Mouse (Mus musculus) limb, embryonic 10.5 days (tissue): Measurements from ENCODE around the gene Camta1. TPM values are rescaled to one million over a fixed set of nuclear protein-coding genes. Genes with fewer than 3 reads are reported as not detected.
A peak's percentile ranks its signal among the peaks of the same experiment; 100 is the strongest.

Experiments used
- DNase-seq: peaks from one replicate; pipeline ENCODE4 v3.0.0-alpha.2; 2017; ENCODE audit warnings: low spot score
- H3K27ac ChIP-seq: fragments of 300-500 bp; sonication (generic); 2 replicates; pipeline ENCODE4 v1.5.1; 2016; ENCODE audit warnings: mild to moderate bottlenecking
- H3K27me3 ChIP-seq: fragments of 300-500 bp; sonication (generic); 2 replicates; pipeline ENCODE4 v1.6.1; 2016; ENCODE audit warnings: low read depth, mild to moderate bottlenecking; ENCODE audit not compliant: poor library complexity, severe bottlenecking
- H3K36me3 ChIP-seq: fragments of 300-500 bp; sonication (generic); 2 replicates; pipeline ENCODE4 v1.6.1; 2016; ENCODE audit warnings: mild to moderate bottlenecking, moderate library complexity
- H3K4me1 ChIP-seq: fragments of 300-500 bp; sonication (generic); 2 replicates; pipeline ENCODE4 v1.6.1; 2016
- H3K4me3 ChIP-seq: fragments of 300-500 bp; sonication (generic); 2 replicates; pipeline ENCODE4 v1.5.1; 2016; ENCODE audit warnings: mild to moderate bottlenecking, moderate library complexity
- H3K9me3 ChIP-seq: fragments of 300-500 bp; sonication (generic); replicated peaks from 2 replicates; pipeline ENCODE4 v1.6.1; 2016; ENCODE audit warnings: mild to moderate bottlenecking
- WGBS: fragments of 180-500 bp; shearing (Covaris S2); methylation state at CpG from one replicate; pipeline ENCODE4 v1.1.7; 2016; 5-methylcytosine and 5-hydroxymethylcytosine counted together
- polyA plus RNA-seq: library from polyadenylated mRNA; unstranded; fragments of >200 nt; fragmentation: Nextera tagmentation; extraction: Ambion mirVana; gene quantifications from 2 replicates; pipeline ENCODE4 v1.2.1, GENCODE M21; 2016

Camta1 gene
- polyA plus RNA-seq, 1 experiment from 2014 or later = 102 TPM

GRCm38 (mm10) chr4:151336413-151336812 is 525.3 kb downstream of the Camta1 start:
- 90% methylated on average over 13 of the region's 13 CpGs for WGBS
- DNase-seq = no peak
- H3K4me1 ChIP-seq = peaks cover 8% of the 10 kb centered on the region; the same call in 1 of the 2 replicates
- no peaks in the 10 kb centered on the region for H3K9me3 ChIP-seq
- no peak overlapping the region for H3K27ac ChIP-seq
- no peaks in the 10 kb centered on the region for H3K27me3 ChIP-seq
- no peaks in the 10 kb centered on the region for H3K36me3 ChIP-seq
- no peak overlapping the region for H3K4me3 ChIP-seq

- H3K9me3 ChIP-seq = no peaks in the 10 kb centered on the region
- no peak overlapping the region for H3K4me3 ChIP-seq
- H3K27ac ChIP-seq = no peak overlapping the region
- H3K27me3 ChIP-seq = no peaks in the 10 kb centered on the region
- no peaks in the 10 kb centered on the region for H3K36me3 ChIP-seq
- DNase-seq = peak; percentile 76
- WGBS = 43% methylated on average over 23 of the region's 23 CpGs
- peaks cover 8% of the 10 kb centered on the region; the same call in 1 of the 2 replicates for H3K4me1 ChIP-seq
Measured at GRCm38 (mm10) chr4:151334951-151335742, 526.5 kb downstream of the Camta1 start.

DNA sequence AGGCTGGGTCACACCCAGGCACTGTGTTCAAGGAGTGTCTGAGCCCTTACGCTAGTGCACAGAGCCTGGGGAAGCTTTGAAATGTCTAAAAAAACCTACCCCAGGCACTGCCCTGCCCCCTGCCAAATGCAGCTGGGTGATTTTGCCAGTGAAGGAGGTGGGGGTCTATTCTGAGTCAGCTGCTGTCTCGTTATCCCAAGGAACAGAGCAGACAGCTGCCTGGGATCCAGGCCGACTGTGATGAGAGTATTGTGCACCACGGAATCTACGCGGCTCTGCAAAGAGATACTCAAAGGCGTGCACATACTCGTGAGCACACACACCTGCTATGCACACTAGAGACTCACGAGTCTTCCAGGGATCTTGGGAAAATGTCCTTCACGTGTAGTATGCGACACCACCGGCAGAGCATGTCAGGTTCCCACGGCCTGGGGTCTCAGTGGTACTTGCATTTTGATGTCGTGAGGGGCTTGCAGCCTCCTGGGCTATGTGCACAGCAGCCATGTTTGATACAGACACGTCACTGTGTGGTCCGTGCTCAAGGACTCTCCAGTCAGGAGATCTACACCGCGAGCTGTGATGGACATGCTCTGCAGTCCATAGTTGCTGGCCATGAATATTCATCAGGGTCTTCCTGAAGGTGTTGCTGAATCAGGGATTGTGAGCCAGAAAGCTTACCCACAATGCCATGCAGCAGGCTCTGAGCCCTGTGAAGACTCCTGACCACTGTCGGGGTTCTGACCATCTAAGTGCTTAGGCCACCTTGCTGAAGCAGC is 529.4 kb downstream of the Camta1 start:
- Histone ChIP-seq H3K4me3 (no peak overlapping the region), H3K27me3 (no peaks in the 10 kb centered on the region), H3K36me3 (no peaks in the 10 kb centered on the region), H3K9me3 (no peaks in the 10 kb centered on the region), H3K4me1 (0 out of 2 replicates have a peak, but pooled peaks cover 4% of the 10 kb centered on the region), H3K27ac (no peak overlapping the region)
- 88% methylated on average over 19 of the region's 19 CpGs for WGBS
- DNase-seq = no peak

GRCm38 (mm10) chr4:151330983-151331382 is 530.7 kb downstream of the Camta1 start:
- Histone ChIP-seq H3K36me3 (no peaks in the 10 kb centered on the region), H3K4me3 (no peak overlapping the region), H3K9me3 (no peaks in the 10 kb centered on the region), H3K4me1 (0 out of 2 replicates have a peak, but pooled peaks cover 4% of the 10 kb centered on the region), H3K27ac (no peak overlapping the region), H3K27me3 (no peaks in the 10 kb centered on the region)
- WGBS = 62% methylated on average over 8 of the region's 8 CpGs
- no peak for DNase-seq

- Histone ChIP-seq H3K27me3 (no peaks in the 10 kb centered on the region), H3K4me1 (no peaks in the 10 kb centered on the region), H3K9me3 (no peaks in the 10 kb centered on the region), H3K4me3 (no peak overlapping the region), H3K27ac (no peak overlapping the region), H3K36me3 (no peaks in the 10 kb centered on the region)
- DNase-seq = no peak
- WGBS = 75% methylated on average over 6 of the region's 6 CpGs
Measured at GRCm38 (mm10) chr4:151328071-151328470, 533.6 kb downstream of the Camta1 start.

DNA sequence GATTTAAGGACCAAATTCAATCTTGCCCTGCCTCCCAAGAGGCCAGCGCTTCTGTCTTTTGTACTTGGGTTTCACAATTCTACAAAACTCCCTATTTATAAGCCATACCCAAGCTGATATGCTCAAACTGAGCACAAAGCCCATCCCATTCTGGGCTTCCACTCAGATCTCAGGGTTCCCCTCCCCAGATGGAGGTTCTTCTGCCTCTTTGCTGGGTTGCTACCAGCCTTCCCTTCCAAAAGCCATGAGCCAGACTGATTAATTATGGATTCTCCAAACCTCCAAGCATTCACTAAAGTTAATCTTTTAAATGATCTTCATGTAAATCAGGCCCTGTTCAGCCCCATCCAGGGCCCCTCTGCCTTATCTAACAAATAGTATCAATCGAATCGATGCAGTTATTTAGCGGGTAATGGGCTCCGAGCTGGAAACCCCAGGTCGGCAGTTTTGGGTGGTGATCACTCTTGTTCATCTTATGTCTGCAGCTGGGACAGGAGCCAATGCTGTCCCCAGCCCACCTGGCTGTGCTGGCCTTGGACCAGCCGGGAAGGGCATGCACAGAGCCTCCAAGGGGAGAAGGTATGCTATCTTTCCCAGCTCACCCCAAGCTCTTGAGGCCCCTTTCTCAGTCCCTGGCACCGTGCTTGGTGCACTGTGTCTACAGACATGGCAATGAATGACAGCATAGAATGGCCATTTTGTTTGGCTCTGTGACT is 534.5 kb downstream of the Camta1 start:
- Histone ChIP-seq H3K27ac (no peak overlapping the region), H3K4me3 (no peak overlapping the region), H3K36me3 (no peaks in the 10 kb centered on the region), H3K9me3 (no peaks in the 10 kb centered on the region), H3K4me1 (no peaks in the 10 kb centered on the region), H3K27me3 (no peaks in the 10 kb centered on the region)
- 92% methylated on average over 8 of the region's 8 CpGs for WGBS
- DNase-seq = no peak

DNA sequence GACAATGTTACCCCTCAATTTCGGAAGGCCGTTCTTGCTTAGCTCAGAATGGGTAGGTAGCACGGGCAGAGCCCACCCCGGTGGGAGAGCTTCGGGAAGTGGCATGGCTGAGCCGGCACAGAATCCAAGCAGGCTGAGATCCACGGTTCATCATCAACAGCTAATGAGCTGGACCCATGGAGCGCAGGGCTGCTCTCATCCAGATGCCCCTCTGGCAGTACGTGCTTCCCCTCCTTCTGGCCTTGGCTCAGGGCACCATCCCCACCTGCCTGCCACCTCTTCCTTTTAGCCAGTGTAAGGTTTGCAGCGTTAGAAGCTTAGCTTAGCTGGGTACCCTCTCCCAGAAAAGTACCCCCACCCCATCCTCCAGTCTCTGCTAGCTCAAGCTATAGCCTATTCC is 545.2 kb downstream of the Camta1 start:
- 87% methylated on average over 10 of the region's 10 CpGs for WGBS
- H3K27ac ChIP-seq = no peak overlapping the region
- no peak overlapping the region for H3K4me3 ChIP-seq
- DNase-seq = no peak
- H3K27me3 ChIP-seq = no peaks in the 10 kb centered on the region
- H3K36me3 ChIP-seq = no peaks in the 10 kb centered on the region
- no peaks in the 10 kb centered on the region for H3K4me1 ChIP-seq
- no peaks in the 10 kb centered on the region for H3K9me3 ChIP-seq

DNA sequence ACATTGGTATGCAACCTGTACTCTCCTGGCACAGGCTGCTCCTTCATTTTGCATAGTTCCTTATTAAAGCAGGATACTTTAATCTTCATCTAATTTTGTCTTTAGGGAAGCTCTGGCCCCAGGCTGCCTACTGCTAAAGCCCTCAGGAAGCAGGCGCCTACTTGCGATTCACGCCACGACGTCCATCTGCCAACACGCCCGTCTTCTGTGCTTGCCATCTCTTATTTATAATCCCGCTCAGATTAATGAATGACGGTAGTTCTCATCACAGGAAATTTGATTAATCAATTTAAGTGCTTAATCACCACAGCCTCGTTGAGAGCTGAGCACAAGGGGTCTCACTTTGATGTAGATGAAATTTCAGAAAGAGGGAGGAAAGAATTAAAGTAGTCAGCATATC is 546.0 kb downstream of the Camta1 start:
- H3K9me3 ChIP-seq = no peaks in the 10 kb centered on the region
- H3K36me3 ChIP-seq = no peaks in the 10 kb centered on the region
- no peak overlapping the region for H3K4me3 ChIP-seq
- no peaks in the 10 kb centered on the region for H3K27me3 ChIP-seq
- no peak for DNase-seq
- no peak overlapping the region for H3K27ac ChIP-seq
- H3K4me1 ChIP-seq = peaks cover 3% of the 10 kb centered on the region
- WGBS = 73% methylated on average over 10 of the region's 10 CpGs

DNA sequence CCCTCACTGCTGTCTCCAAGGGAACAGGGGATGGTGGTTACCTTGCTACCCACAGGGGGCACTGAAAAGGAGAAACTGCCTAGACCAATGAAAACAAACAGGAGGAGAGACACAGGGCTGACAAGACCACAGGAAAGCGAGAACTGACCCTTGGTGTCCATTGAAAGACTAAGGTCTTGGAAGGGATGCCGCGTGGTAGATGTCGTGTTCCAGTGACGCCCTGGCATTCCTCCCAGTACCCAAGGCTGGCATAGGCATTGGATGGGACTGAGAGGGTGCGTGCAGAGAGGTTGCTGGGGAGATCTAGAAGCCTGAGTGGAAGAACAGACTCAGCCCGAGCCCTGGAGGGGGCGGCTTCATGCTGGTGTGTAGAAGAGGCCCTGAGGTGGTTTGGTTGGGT is 550.9 kb downstream of the Camta1 start:
- no peak for DNase-seq
- Histone ChIP-seq H3K4me1 (peaks cover 12% of the 10 kb centered on the region), H3K9me3 (no peaks in the 10 kb centered on the region), H3K36me3 (no peaks in the 10 kb centered on the region), H3K27ac (no peak overlapping the region), H3K4me3 (no peak overlapping the region), H3K27me3 (no peaks in the 10 kb centered on the region)
- 85% methylated on average over 8 of the region's 8 CpGs for WGBS

DNA sequence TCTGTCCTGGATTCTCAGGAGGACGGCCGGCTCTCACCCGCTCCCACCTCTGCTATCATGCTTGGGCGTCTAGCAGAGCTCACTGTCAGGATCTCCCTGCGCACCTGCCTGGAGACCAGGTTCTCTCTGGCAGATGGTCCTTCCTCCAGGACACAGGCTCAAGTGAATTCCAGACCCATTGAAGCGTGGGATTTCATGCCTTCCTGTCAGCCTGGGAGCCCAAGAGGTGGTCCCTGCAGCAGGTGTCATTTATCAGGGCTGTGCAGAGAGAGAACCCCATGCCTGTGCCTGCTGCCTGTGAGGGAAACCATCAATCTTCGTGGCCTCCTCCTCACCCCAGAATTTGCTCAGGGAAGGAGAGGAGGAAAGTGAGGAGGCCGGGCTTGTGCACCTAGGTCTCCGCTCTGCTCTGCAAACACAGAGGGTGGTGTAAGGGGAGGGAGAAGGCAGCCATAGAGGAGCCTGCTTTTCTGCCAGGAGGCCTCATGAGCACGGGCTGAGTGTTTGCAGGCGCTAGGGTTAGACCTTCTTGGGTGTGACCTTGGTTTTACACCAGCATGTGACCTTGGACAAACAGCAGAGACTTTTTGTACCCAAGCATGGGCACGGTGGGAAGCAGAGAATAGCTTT is 551.5 kb downstream of the Camta1 start:
- no peaks in the 10 kb centered on the region for H3K27me3 ChIP-seq
- peaks cover 12% of the 10 kb centered on the region for H3K4me1 ChIP-seq
- no peaks in the 10 kb centered on the region for H3K36me3 ChIP-seq
- DNase-seq = no peak
- WGBS = 34% methylated on average over 12 of the region's 12 CpGs
- H3K9me3 ChIP-seq = no peaks in the 10 kb centered on the region
- H3K27ac ChIP-seq = no peak overlapping the region
- no peak overlapping the region for H3K4me3 ChIP-seq

DNA sequence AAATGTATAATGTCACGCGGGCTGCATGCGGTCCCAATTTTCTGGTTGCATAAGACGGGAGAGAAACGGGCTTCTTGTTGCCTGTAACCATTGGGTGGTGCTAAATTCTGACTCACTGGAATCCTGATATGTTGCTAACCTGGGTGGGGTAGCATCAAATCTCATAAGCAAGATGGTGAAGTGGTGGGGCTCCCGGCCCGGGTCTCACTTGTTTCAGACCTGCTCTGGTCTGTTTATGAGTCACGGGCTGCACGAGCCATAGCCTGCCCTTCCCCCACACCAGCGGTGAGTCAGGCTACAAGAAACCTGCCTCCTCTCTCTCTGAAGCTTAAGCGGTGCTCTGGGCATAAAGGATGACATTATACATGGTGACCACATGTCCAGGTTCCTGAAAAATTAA is 554.8 kb downstream of the Camta1 start:
- H3K27ac ChIP-seq = no peak overlapping the region
- no peaks in the 10 kb centered on the region for H3K9me3 ChIP-seq
- H3K27me3 ChIP-seq = 0 out of 2 replicates have a peak, but pooled peaks cover 2% of the 10 kb centered on the region
- DNase-seq = no peak
- no peaks in the 10 kb centered on the region for H3K36me3 ChIP-seq
- 86% methylated on average over 11 of the region's 11 CpGs for WGBS
- H3K4me3 ChIP-seq = no peak overlapping the region
- peaks cover 20% of the 10 kb centered on the region for H3K4me1 ChIP-seq

DNA sequence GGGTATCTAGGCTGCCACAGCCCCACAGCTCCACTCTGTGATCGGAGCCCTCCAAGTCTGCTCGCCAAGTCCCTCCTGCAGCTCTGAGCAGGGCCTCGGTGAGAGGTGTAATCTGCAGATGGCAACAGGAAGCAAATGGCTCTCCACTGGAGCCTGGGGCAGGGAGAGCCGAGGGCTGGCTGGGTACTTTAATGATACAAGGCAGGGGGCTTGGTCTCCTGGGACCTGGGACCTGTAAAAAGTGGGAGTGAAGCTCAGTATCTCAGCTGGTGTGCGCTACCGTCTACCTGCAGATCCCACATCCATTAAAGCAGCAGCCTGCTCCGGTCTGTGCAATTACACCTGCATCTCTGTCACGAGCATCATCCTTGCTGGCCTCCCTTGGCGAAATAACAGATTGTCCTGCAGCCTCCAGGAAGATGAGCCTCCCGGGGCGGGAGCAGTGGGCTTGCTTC is 555.3 kb downstream of the Camta1 start:
- Histone ChIP-seq H3K4me1 (peaks cover 20% of the 10 kb centered on the region), H3K36me3 (no peaks in the 10 kb centered on the region), H3K4me3 (no peak overlapping the region), H3K9me3 (no peaks in the 10 kb centered on the region), H3K27me3 (peaks cover 7% of the 10 kb centered on the region), H3K27ac (no peak overlapping the region)
- WGBS = 45% methylated on average over 11 of the region's 11 CpGs
- no peak for DNase-seq
